Mouse (Mus musculus) liver, embryonic 14.5 days (tissue): ENCODE data around the gene Ywhae. TPM values are rescaled to one million over a fixed set of nuclear protein-coding genes. Genes with fewer than 3 reads are reported as not detected.

Experiments used
- ATAC-seq: fragments of 200-750 bp; cut with Nextera tagmentation; 2 replicates; pipeline ENCODE4 v1.8.0; 2017; ENCODE audit warnings: moderate number of reproducible peaks, mild to moderate bottlenecking, moderate library complexity; ENCODE audit not compliant: insufficient read depth
- DNase-seq, 3 experiments: peaks; one replicate each; pipeline ENCODE4 v3.0.0-alpha.2; 2012 to 2013; ENCODE audit warnings: low read depth in 3 of 3, low spot score in 3 of 3
- H3K27ac ChIP-seq: fragments of 300-500 bp; sonication (generic); 2 replicates; pipeline ENCODE4 v1.5.1; 2014; ENCODE audit warnings: moderate library complexity, mild to moderate bottlenecking, control low read depth, inconsistent platforms
- H3K27me3 ChIP-seq: fragments of 300-500 bp; sonication (generic); 2 replicates; pipeline ENCODE4 v1.6.1; 2014; ENCODE audit warnings: mild to moderate bottlenecking, low read length, moderate library complexity; ENCODE audit not compliant: control insufficient read depth, insufficient read depth
- H3K36me3 ChIP-seq: fragments of 300-500 bp; sonication (generic); replicated peaks from 2 replicates; pipeline ENCODE4 v1.6.1; 2014; ENCODE audit warnings: low read depth; ENCODE audit not compliant: control insufficient read depth, insufficient read depth
- H3K4me1 ChIP-seq, 2 experiments: fragments of 200-500 bp in 1 of 2; fragments of 300-500 bp in 1 of 2; sonication (generic) in 1 of 2; replicated peaks; 2 replicates each; pipeline ENCODE4 v1.6.1; 2012 to 2014; ENCODE audit warnings: antibody characterized with exemption in 1 of 2, inconsistent platforms in 1 of 2, low read length in 1 of 2; ENCODE audit not compliant: control insufficient read depth in 2 of 2, insufficient read depth in 2 of 2
- H3K4me2 ChIP-seq: fragments of 300-500 bp; sonication (generic); 2 replicates; pipeline ENCODE4 v1.6.1; 2014; ENCODE audit warnings: low read depth, mild to moderate bottlenecking, control low read depth, moderate library complexity
- H3K4me3 ChIP-seq, 2 experiments: fragments of 200-500 bp in 1 of 2; fragments of 300-500 bp in 1 of 2; sonication (generic) in 1 of 2; 2 replicates each; pipeline ENCODE4 v1.5.1; 2012 to 2014; ENCODE audit warnings: low read depth in 2 of 2, low read length in 2 of 2, mild to moderate bottlenecking in 2 of 2, control low read depth in 1 of 2, inconsistent platforms in 1 of 2, moderate library complexity in 1 of 2; ENCODE audit not compliant: insufficient read depth in 1 of 2
- H3K9ac ChIP-seq: fragments of 300-500 bp; sonication (generic); replicated peaks from 2 replicates; pipeline ENCODE4 v1.6.1; 2014; ENCODE audit warnings: mild to moderate bottlenecking, control low read depth, moderate library complexity
- H3K9me3 ChIP-seq: fragments of 300-500 bp; sonication (generic); 2 replicates; pipeline ENCODE4 v1.6.1; 2016; ENCODE audit warnings: low read length, mixed read lengths; ENCODE audit not compliant: control insufficient read depth
- CTCF ChIP-seq: IDR thresholded peaks from 2 replicates; pipeline ENCODE4 v1.5.1; 2016; ENCODE audit warnings: antibody characterized with exemption, low read depth, control low read depth
- EP300 ChIP-seq: IDR thresholded peaks from 2 replicates; pipeline ENCODE4 v1.6.1; 2016; ENCODE audit warnings: antibody characterized with exemption, low read depth
- WGBS: fragments of 180-500 bp; shearing (Covaris S2); extraction: QIAGEN DNeasy Blood & Tissue Kit; methylation state at CpG from one replicate; pipeline ENCODE4 v1.1.7; 2014; ENCODE audit not compliant: insufficient replicate concordance; 5-methylcytosine and 5-hydroxymethylcytosine counted together
- polyA plus RNA-seq, 2 experiments: library from polyadenylated mRNA; depleted of rRNA in 1 of 2; stranded (reverse) in 1 of 2; unstranded in 1 of 2; fragments of >200 nt; fragmentation: Nextera tagmentation in 1 of 2; extraction: Ambion mirVana in 1 of 2; gene quantifications; 2 replicates each; pipeline versions ENCODE4 v1.2.1 to v1.2.3; 2012 to 2014

Gene Ywhae
- polyA plus RNA-seq, 2 experiments = 175 to 231 TPM

GRCm38 (mm10) chr11:75768091-75768989 is 35.7 kb downstream of the Ywhae start:
- DNase-seq = no peak

GRCm38 (mm10) chr11:75769206-75769605 is 36.5 kb downstream of the Ywhae start:
- Histone ChIP-seq H3K4me2 (peak overlapping the region; percentile 50), H3K27me3 (no peaks in the 10 kb centered on the region), H3K36me3 (peaks cover 16% of the 10 kb centered on the region), H3K4me3 (peak overlapping the region; percentile 11 to 22; a peak in 2 of 4 replicates), H3K27ac (no peak overlapping the region), H3K4me1 (peaks cover 0 to 4% of the 10 kb centered on the region in 2 experiments; a peak in 2 of 4 replicates), H3K9me3 (no peaks in the 10 kb centered on the region), H3K9ac (no peak overlapping the region)
- TF ChIP-seq EP300 = no peak
- TF ChIP-seq CTCF = peak; percentile 94
- DNase-seq = peak; percentile 64 to 69 (median 68)
- WGBS = under 1% methylated on average over 23 of the region's 23 CpGs
- peak; percentile 85 for ATAC-seq

More at GRCm38 (mm10) chr11:75768091-75768989, 35.7 kb downstream of the Ywhae start:
- WGBS = 57% methylated on average over 6 of the region's 6 CpGs
- Histone ChIP-seq H3K36me3 (peaks cover 25% of the 10 kb centered on the region), H3K4me2 (peak overlapping the region; percentile 50), H3K27me3 (no peaks in the 10 kb centered on the region), H3K4me1 (peaks cover 0 to 4% of the 10 kb centered on the region in 2 experiments; a peak in 2 of 4 replicates), H3K9me3 (no peaks in the 10 kb centered on the region), H3K27ac (no peak overlapping the region), H3K4me3 (no peak overlapping the region), H3K9ac (no peak overlapping the region)
- TF ChIP-seq CTCF (no peak), EP300 (no peak)
- ATAC-seq = no peak

- ATAC-seq = no peak
- 55% methylated on average over 5 of the region's 5 CpGs for WGBS
- no peak overlapping the region for H3K27ac ChIP-seq
- DNase-seq = no peak
- no peaks in the 10 kb centered on the region for H3K36me3 ChIP-seq
- H3K9ac ChIP-seq = no peak overlapping the region
- H3K9me3 ChIP-seq = no peaks in the 10 kb centered on the region
- H3K4me1 ChIP-seq = peaks cover 0 to 4% of the 10 kb centered on the region in 2 experiments; a peak in 2 of 4 replicates
- no peak for TF ChIP-seq CTCF
- TF ChIP-seq EP300 = no peak
- no peak overlapping the region for H3K4me3 ChIP-seq
- no peak overlapping the region for H3K4me2 ChIP-seq
- H3K27me3 ChIP-seq = no peaks in the 10 kb centered on the region
Measured at GRCm38 (mm10) chr11:75772562-75772961, 39.9 kb downstream of the Ywhae start.

GRCm38 (mm10) chr11:75775919-75776318 is 43.2 kb downstream of the Ywhae start:
- no peaks in the 10 kb centered on the region for H3K4me1 ChIP-seq
- ATAC-seq (no peak), DNase-seq (no peak)
- no peak overlapping the region for H3K4me3 ChIP-seq
- no peak overlapping the region for H3K27ac ChIP-seq
- H3K4me2 ChIP-seq = no peak overlapping the region
- 70% methylated on average over 1 of the region's 1 CpGs for WGBS
- no peaks in the 10 kb centered on the region for H3K27me3 ChIP-seq
- no peaks in the 10 kb centered on the region for H3K36me3 ChIP-seq
- TF ChIP-seq CTCF (0 out of 2 replicates have a peak, but pooled peaks have one; percentile 19), EP300 (no peak)
- no peak overlapping the region for H3K9ac ChIP-seq
- no peaks in the 10 kb centered on the region for H3K9me3 ChIP-seq

- TF ChIP-seq EP300 = no peak
- peak; percentile 77 for TF ChIP-seq CTCF
- Histone ChIP-seq H3K36me3 (no peaks in the 10 kb centered on the region), H3K4me2 (no peak overlapping the region), H3K4me3 (no peak overlapping the region), H3K9ac (no peak overlapping the region), H3K4me1 (no peaks in the 10 kb centered on the region), H3K9me3 (no peaks in the 10 kb centered on the region), H3K27me3 (no peaks in the 10 kb centered on the region), H3K27ac (no peak overlapping the region)
- 24% methylated on average over 6 of the region's 6 CpGs for WGBS
- ATAC-seq = no peak
- DNase-seq = no peak
Measured at GRCm38 (mm10) chr11:75781919-75782318, 49.2 kb downstream of the Ywhae start.
